Mouse (Mus musculus) gastrocnemius, postnatal 14 days (tissue): ENCODE data around the gene Mrtfb. TPM values are rescaled to one million over a fixed set of nuclear protein-coding genes. Genes with fewer than 3 reads are reported as not detected.
A peak's percentile ranks its signal among the peaks of the same experiment; 100 is the strongest.
"Not testable (repeated sequence)": the region's sequence is repeated elsewhere in the genome, so short reads cannot be mapped to it uniquely, and the experiment has no call there.

Source experiments
- DNase-seq: peaks from one replicate; pipeline ENCODE4 v3.0.0; 2021; ENCODE audit warnings: mixed read lengths
- intact Hi-C: fragments of 180-260 bp; cut with DNase I; formaldehyde crosslinking; loops from one replicate; pipeline ENCODE4 v1.15.1; 2025; ENCODE audit warnings: low total_unique reads
- total RNA-seq, 2 experiments: library from RNA; stranded (reverse); gene quantifications; 2 replicates each; pipeline ENCODE4 v1.2.3; 2021

Gene Mrtfb
- total RNA-seq, 2 experiments from 2014 or later, result 27.4 to 33.3 TPM

DNA sequence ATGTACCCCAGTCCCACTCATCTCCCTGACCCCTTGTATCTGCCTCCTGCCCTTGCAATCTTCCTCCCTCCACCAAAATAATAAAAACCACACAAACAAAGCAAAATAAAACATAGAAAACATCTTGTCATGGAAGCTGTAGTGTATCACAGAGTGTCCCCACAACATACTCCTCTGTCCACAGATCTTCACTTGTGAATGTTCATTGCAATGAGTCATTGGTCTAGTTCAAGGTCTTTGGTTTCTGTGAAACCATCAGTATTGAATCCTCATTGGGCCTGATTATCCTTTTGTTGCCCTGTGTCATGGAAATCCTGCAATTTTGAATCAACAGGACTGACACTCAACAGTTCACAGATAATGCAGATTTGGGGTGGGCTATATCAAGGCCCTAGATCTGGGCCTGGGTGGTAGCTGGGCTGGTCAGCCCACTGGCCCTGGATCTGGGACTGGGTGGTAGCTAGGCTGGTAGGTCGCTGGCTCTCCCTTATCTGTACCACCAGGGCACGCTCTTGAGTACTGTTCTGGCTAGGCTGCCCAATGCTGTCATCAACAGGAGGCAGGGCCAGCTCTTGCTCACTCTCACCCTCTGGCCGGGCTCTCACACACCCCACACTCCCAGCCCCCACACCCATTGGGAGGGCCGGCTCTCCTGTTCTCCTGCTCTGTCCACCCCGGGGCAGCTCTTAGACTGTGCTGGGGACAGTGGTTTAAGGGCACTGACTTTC, 80.4 kb downstream of the Mrtfb start:
- DNase-seq, result peak; percentile 8
- intact Hi-C loops, result no loop called here

DNA sequence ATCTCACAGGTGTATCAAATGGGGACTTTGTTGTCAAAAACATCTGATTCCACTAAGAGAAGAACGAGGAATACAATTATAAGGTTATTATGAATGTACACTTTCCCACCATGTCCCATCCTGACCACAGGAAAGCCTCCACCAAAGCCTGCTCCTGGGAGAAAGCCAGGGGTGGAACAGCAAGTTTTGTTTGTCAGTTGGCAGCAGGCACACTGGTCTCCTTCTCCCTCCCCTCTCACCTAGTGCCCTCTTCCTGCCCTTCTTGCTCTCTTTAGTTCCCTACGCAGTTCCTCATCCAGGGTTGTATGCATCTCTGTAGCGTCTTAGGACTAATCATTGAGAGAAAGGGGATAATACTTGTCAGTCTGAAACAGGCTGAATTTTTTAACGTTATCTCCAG, 81.8 kb downstream of the Mrtfb start:
- no peak for DNase-seq

DNA sequence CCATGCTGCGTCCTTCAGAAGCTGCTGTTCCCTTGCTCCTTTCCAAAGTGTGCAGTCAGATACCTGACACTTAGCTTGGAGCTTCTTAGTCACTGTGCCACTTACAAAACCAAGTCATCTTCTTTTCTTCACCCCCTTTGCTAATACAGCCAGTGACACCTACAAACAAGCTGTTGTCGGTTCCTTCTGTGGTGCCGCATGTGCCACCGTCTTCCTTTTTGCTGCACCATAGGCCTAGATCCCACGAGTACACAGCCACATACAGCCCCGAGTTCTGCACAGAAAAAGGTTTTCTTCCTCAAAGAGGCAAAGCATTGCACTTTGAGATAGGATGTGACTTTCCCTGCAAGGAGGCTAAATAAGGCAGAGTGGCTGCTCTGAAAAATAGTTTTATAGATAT, 83.2 kb downstream of the Mrtfb start:
- DNase-seq, result no peak
- intact Hi-C loops, result no loop called here

More for the DNA sequence above, 81.8 kb downstream of the Mrtfb start:
- intact Hi-C loops, result no loop called here

- DNase-seq, intact Hi-C loops: not testable (repeated sequence)
Observed at GRCm38 (mm10) chr16:13345822-13346221, 89.5 kb downstream of the Mrtfb start.

- DNase-seq, result no peak
- intact Hi-C loops, result loop anchor here (10.0 kb wide), 2 partner anchors 86 to 186 kb away; no protein-coding TSS in a partner anchor
Observed at GRCm38 (mm10) chr16:13350729-13351128, 94.4 kb downstream of the Mrtfb start.

DNA sequence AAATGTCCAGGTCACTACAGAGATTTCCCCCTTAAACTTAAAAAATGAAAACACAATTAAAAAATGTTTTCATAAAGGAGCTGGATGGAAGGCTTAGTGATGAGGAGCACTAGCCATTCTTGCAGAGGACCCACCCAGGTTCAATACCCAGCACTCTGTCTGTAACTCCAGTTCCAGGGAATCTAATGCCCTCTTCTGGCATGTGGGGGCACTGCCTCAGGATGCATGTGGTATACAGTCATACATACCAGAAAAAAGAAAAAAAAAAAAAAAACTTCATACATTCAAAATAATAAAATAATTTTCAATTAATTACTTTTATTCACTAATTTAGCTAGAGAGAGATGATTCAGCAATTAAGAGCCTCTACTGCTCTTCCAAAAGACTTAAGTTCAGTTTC, 95.0 kb downstream of the Mrtfb start:
- DNase-seq, result no peak
- intact Hi-C loops, result loop anchor here (10.0 kb wide), 2 partner anchors 86 to 186 kb away; no protein-coding TSS in a partner anchor

- DNase-seq, result no peak
- intact Hi-C loops, result loop anchor here (10.0 kb wide), 2 partner anchors 89 to 189 kb away; no protein-coding TSS in a partner anchor
Observed at GRCm38 (mm10) chr16:13353927-13354326, 97.6 kb downstream of the Mrtfb start.

GRCm38 (mm10) chr16:13354431-13354830, 98.2 kb downstream of the Mrtfb start:
- intact Hi-C loops, result loop anchor here (10.0 kb wide), 2 partner anchors 90 to 190 kb away; no protein-coding TSS in a partner anchor

GRCm38 (mm10) chr16:13357806-13358679, 101.8 kb downstream of the Mrtfb start:
- intact Hi-C loops, result loop anchor here (10.0 kb wide), 2 partner anchors 93 to 193 kb away; no protein-coding TSS in a partner anchor
- DNase-seq, result peak; percentile 69

More at GRCm38 (mm10) chr16:13354431-13354830, 98.2 kb downstream of the Mrtfb start:
- no peak for DNase-seq

DNA sequence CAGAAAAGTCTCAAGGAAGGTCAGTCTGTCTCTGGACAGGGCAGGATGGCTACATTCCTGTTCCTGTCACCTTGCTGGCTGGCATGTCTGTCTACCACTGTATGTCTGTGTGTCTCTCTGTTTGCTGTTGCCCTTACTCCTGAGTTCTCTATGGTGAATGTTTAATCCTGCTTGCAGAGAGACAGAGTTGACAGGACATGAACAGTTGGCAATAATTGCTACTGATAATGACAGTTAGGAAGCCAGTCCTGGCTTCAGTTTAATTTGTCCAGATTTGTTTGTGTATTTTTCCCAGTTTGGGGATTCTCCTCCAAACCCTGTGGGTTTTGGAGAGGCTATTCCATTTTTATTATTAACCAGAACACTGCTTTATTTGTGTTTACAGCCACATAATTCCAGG, 102.5 kb downstream of the Mrtfb start:
- intact Hi-C loops, result loop anchor here (10.0 kb wide), 2 partner anchors 94 to 194 kb away; no protein-coding TSS in a partner anchor
- DNase-seq, result no peak

- intact Hi-C loops, result loop anchor here (10.0 kb wide), 2 partner anchors 95 to 195 kb away; no protein-coding TSS in a partner anchor
- no peak for DNase-seq
Observed at GRCm38 (mm10) chr16:13359405-13359858, 103.2 kb downstream of the Mrtfb start.

DNA sequence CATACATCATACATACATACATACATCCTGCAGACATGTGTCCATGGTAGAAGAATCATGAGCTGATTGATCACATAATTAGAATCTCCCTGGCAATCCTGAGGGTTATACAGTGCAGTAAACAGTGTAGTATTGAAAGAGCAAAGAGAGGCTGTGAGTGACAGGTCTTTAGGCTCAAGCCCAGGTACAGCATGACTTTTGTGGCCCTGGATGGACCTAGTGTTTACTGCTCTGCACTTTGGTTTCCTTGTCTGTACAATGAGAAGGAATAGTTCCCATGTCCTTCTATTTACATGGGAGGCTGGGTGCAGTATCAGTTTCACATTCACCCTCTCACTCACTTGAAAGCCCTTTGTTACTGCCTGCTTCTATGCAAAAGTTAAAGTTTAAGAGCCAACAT, 103.9 kb downstream of the Mrtfb start:
- DNase-seq, result no peak
- intact Hi-C loops, result no loop called here

DNA sequence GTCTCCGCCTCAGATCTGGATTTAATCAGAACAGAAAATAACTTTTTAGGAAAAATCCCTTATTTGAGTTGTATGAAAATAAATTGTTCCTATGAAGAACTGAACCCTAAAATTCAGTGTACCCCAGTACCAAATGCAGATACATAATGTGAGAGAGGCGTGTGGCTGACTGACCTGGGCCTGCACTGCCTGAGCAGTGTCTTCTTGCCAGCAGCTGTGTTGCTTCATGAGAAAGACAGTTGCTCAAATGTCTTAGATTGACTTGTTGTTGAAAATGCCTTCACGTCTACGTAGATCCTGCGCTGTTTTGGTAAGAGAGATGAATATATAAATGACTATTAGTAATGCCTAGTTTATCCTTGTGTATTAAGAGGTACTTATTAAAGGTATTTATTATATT, 104.6 kb downstream of the Mrtfb start:
- DNase-seq, result no peak
- intact Hi-C loops, result no loop called here

DNA sequence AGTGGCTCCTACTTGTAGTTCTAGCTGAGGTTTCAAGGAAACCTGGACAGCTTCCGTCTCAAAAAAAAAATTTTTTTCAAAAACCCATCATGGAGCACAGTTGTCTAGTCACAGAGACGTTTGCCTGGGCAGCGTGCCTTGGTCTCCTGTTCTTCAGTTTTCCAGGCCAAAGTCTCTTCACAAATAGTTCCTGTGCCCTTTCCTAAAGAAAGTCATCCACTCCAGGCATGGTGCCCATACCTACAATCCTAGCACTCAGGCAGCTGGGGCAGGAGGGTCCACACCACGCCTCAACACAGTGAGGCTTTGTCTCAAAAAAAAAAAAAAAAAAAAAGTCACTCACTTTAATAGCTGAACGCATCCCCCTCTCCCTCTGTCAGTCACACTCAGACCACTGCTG, 106.9 kb downstream of the Mrtfb start:
- intact Hi-C loops, result no loop called here
- no peak for DNase-seq

DNA sequence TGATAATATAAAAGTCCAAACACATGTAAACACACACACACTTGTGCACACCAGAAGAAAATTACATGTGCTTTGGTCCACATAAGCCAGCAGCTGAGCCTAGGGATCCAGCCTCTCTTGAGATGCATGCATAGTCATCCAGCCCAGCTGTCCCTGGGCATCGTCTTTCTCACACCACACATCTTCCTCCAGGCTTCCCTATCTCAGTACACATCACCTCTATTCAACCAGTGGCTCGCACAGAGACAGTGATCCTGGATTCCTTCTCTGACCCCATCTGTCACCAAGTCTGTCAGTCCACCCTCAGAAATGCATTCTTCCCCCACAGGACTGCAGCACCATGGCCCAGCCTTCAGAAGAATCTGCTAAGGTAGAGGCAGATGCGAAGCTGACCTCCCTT, 107.9 kb downstream of the Mrtfb start:
- intact Hi-C loops, result no loop called here

DNA sequence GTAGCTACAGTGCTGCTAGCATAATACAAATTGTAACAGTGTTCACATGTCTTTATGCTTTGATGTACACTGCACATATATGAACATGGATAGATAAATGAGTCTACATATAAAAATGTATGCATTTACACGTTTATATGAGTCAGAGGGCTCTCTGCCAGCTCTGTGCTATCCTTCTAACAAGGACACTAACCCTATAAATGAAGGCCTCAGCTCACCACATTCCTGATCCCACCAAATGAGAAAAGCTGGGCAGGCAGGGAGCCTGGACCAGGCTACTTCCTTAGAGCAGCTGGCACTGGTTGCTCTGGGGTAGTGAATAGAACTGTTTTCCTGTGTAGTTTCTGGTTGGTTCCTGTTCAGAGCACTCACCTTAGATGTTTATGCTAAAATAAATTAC, 110.0 kb downstream of the Mrtfb start:
- intact Hi-C loops, result no loop called here
- no peak for DNase-seq

More for the DNA sequence above, 107.9 kb downstream of the Mrtfb start:
- DNase-seq, result no peak

GRCm38 (mm10) chr16:13366802-13367465, 110.7 kb downstream of the Mrtfb start:
- intact Hi-C loops, result no loop called here
- DNase-seq, result no peak

- DNase-seq, result no peak
- intact Hi-C loops, result no loop called here
Observed at GRCm38 (mm10) chr16:13367466-13367856, 111.2 kb downstream of the Mrtfb start.

GRCm38 (mm10) chr16:13368645-13369044, 112.4 kb downstream of the Mrtfb start:
- no peak for DNase-seq
- intact Hi-C loops, result no loop called here
